Mouse (Mus musculus) gastrocnemius, postnatal 14 days (tissue): Measurements from ENCODE around the gene Ppp1cc. TPM values are rescaled to one million over a fixed set of nuclear protein-coding genes. Genes with fewer than 3 reads are reported as not detected.

Source experiments
- DNase-seq: peaks from one replicate; pipeline ENCODE4 v3.0.0; 2021; ENCODE audit warnings: mixed read lengths
- intact Hi-C: fragments of 180-260 bp; cut with DNase I; formaldehyde crosslinking; loops from one replicate; pipeline ENCODE4 v1.15.1; 2025; ENCODE audit warnings: low total_unique reads
- long read RNA-seq, 2 experiments: library from polyadenylated mRNA; stranded (forward); transcript quantifications; one replicate each; pipeline ENCODE4 v2.0.0; 2021
- total RNA-seq, 2 experiments: library from RNA; stranded (reverse); gene quantifications; 2 replicates each; pipeline ENCODE4 v1.2.3; 2021

The Ppp1cc gene
- total RNA-seq, result 100 to 1,000 TPM; 110 TPM
- long read RNA-seq, experiment 1, transcript Ppp1cc-202 (7 exons, 2,384 nt), result major isoform, 63 of 92 reads
- long read RNA-seq, experiment 1, transcript Ppp1cc-201 (8 exons, 1,442 nt), result minor isoform, 24 of 92 reads
- long read RNA-seq, experiment 1, partial matches to known transcripts, result 5 of 92 reads
- long read RNA-seq, experiment 1, other reads (novel, unspliced or antisense), result 0 of 92 reads
- long read RNA-seq, experiment 2, transcript Ppp1cc-201 (8 exons, 1,442 nt), result minor isoform, 20 of 102 reads
- long read RNA-seq, experiment 2, transcript Ppp1cc-202 (7 exons, 2,384 nt), result major isoform, 74 of 102 reads
- long read RNA-seq, experiment 2, partial matches to known transcripts, result 5 of 102 reads
- long read RNA-seq, experiment 2, other reads (novel, unspliced or antisense), result 3 of 102 reads

- DNase-seq, result peak; percentile 93
- intact Hi-C loops, result no loop called here
Observed at GRCm38 (mm10) chr5:122157827-122158381, at the start of gene Ppp1cc. Ppp1cc (plus strand) TSS chr5:122158278.

- intact Hi-C loops, result no loop called here
- DNase-seq, result no peak
Observed at GRCm38 (mm10) chr5:122109325-122110060, 48.6 kb upstream of the Ppp1cc start.

- intact Hi-C loops, result no loop called here
- no peak for DNase-seq
Observed at GRCm38 (mm10) chr5:122110625-122111024, 47.5 kb upstream of the Ppp1cc start.

GRCm38 (mm10) chr5:122111091-122111932 is 46.8 kb upstream of the Ppp1cc start:
- no peak for DNase-seq
- intact Hi-C loops, result no loop called here

- intact Hi-C loops, result no loop called here
- no peak for DNase-seq
Observed at GRCm38 (mm10) chr5:122111933-122112248, 46.2 kb upstream of the Ppp1cc start.

GRCm38 (mm10) chr5:122113450-122113849 is 44.6 kb upstream of the Ppp1cc start:
- intact Hi-C loops, result no loop called here
- DNase-seq, result no peak

- intact Hi-C loops, result no loop called here
- DNase-seq, result peak; percentile 46
Observed at GRCm38 (mm10) chr5:122114176-122114575, 43.9 kb upstream of the Ppp1cc start.

GRCm38 (mm10) chr5:122115266-122115763 is 42.8 kb upstream of the Ppp1cc start:
- intact Hi-C loops, result no loop called here

GRCm38 (mm10) chr5:122116243-122116642 is 41.8 kb upstream of the Ppp1cc start:
- intact Hi-C loops, result no loop called here
- DNase-seq, result no peak

More at GRCm38 (mm10) chr5:122115266-122115763, 42.8 kb upstream of the Ppp1cc start:
- DNase-seq, result no peak

- intact Hi-C loops, result no loop called here
- DNase-seq, result no peak
Observed at GRCm38 (mm10) chr5:122125211-122125760, 32.8 kb upstream of the Ppp1cc start.

- intact Hi-C loops, result no loop called here
- DNase-seq, result peak; percentile 41
Observed at GRCm38 (mm10) chr5:122129068-122129655, 28.9 kb upstream of the Ppp1cc start.

- DNase-seq, result no peak
- intact Hi-C loops, result loop anchor here (5.0 to 10.0 kb wide), 4 partner anchors 47 to 214 kb away; partner anchors contain the start of gene Tctn1
Observed at GRCm38 (mm10) chr5:122130341-122130998, 27.6 kb upstream of the Ppp1cc start.

- DNase-seq, result peak; percentile 89
- intact Hi-C loops, result loop anchor here (5.0 to 10.0 kb wide), 4 partner anchors 46 to 213 kb away; partner anchors contain the start of gene Tctn1
Observed at GRCm38 (mm10) chr5:122131076-122132051, 26.7 kb upstream of the Ppp1cc start.

GRCm38 (mm10) chr5:122132167-122133049 is 25.7 kb upstream of the Ppp1cc start:
- DNase-seq, result no peak
- intact Hi-C loops, result loop anchor here (5.0 to 10.0 kb wide), 4 partner anchors 45 to 212 kb away; partner anchors contain the start of gene Tctn1

- intact Hi-C loops, result loop anchor here (5.0 to 10.0 kb wide), 4 partner anchors 44 to 212 kb away; partner anchors contain the start of gene Tctn1
Observed at GRCm38 (mm10) chr5:122133050-122133389, 25.1 kb upstream of the Ppp1cc start.

More at GRCm38 (mm10) chr5:122133050-122133389, 25.1 kb upstream of the Ppp1cc start:
- DNase-seq, result no peak
